Mouse (Mus musculus): Measurements from ENCODE around the gene Stpg3.

DNA sequence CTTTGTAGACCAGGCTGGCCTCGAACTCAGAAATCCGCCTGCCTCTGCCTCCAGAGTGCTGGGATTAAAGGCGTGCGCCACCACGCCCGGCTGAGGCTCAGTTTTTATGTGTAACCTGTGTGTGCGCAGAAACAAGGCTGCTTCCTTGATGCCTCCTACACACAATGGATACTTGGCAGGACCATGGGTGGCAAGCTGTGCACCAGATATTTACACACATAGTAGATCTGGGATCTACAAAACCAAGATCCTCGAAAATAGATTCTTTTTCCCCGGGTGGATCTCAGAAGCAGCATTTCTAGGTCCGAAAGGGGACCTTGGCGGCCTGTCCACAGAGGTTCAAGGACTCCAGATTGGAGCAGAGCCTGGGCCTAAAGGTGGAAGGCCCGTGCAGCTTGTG lies 47.4 kb upstream of the Stpg3 start:
- TF ChIP-seq ETS1 (IDR thresholded peaks at IDR 0.05; ENCODE audit: low read depth, low read length) (no peak), GATA1 (IDR thresholded peaks at IDR 0.05; ENCODE audit: low read depth, low read length) (no peak), CTCF (IDR thresholded peaks at IDR 0.05 in 2 of 3, conservative IDR thresholded peaks at IDR 0.05 in 1 of 3; ENCODE audit: control insufficient read depth in 1 of 3, insufficient read depth in 1 of 3, low read depth in 2 of 3, low read length in 3 of 3, poor library complexity in 1 of 3, severe bottlenecking in 1 of 3) (no peak), JUND (IDR thresholded peaks at IDR 0.05; ENCODE audit: low read depth, low read length) (no peak)
